Mouse (Mus musculus) neural tube, embryonic 15.5 days (tissue): ENCODE measurements around the gene Gm20388. TPM values are rescaled to one million over a fixed set of nuclear protein-coding genes. Genes with fewer than 3 reads are reported as not detected.

ENCODE experiments used
- ATAC-seq: fragments of 200-750 bp; cut with Nextera tagmentation; 2 replicates; pipeline ENCODE4 v1.8.0; 2017; ENCODE audit warnings: mild to moderate bottlenecking, moderate TSS enrichment, moderate library complexity; ENCODE audit not compliant: low FRiP score
- H3K27ac ChIP-seq: fragments of 300-500 bp; sonication (generic); replicated peaks from 2 replicates; pipeline ENCODE4 v1.5.1; 2015; ENCODE audit warnings: mild to moderate bottlenecking, inconsistent platforms
- H3K27me3 ChIP-seq: fragments of 300-500 bp; sonication (generic); replicated peaks from 2 replicates; pipeline ENCODE4 v1.6.1; 2015; ENCODE audit warnings: inconsistent platforms
- H3K36me3 ChIP-seq: fragments of 300-500 bp; sonication (generic); 2 replicates; pipeline ENCODE4 v1.6.1; 2015; ENCODE audit warnings: inconsistent platforms
- H3K4me1 ChIP-seq: fragments of 300-500 bp; sonication (generic); 2 replicates; pipeline ENCODE4 v1.6.1; 2015; ENCODE audit warnings: inconsistent platforms
- H3K4me2 ChIP-seq: fragments of 300-500 bp; sonication (generic); 2 replicates; pipeline ENCODE4 v1.6.1; 2015; ENCODE audit warnings: inconsistent platforms, mild to moderate bottlenecking, moderate library complexity
- H3K4me3 ChIP-seq: fragments of 300-500 bp; sonication (generic); replicated peaks from 2 replicates; pipeline ENCODE4 v1.5.1; 2015; ENCODE audit warnings: mild to moderate bottlenecking, inconsistent platforms
- H3K9ac ChIP-seq: fragments of 300-500 bp; sonication (generic); replicated peaks from 2 replicates; pipeline ENCODE4 v1.6.1; 2015; ENCODE audit warnings: mild to moderate bottlenecking, inconsistent platforms
- H3K9me3 ChIP-seq: fragments of 300-500 bp; sonication (generic); replicated peaks from 2 replicates; pipeline ENCODE4 v1.6.1; 2016; ENCODE audit warnings: inconsistent platforms
- WGBS: fragments of 180-500 bp; shearing (Covaris S2); methylation state at CpG from one replicate; pipeline ENCODE4 v1.1.7; 2015; ENCODE audit warnings: mixed read lengths; 5-methylcytosine and 5-hydroxymethylcytosine counted together
- polyA plus RNA-seq: library from polyadenylated mRNA; unstranded; fragments of >200 nt; fragmentation: Nextera tagmentation; extraction: Ambion mirVana; gene quantifications from 2 replicates; pipeline ENCODE4 v1.2.1, GENCODE M21; 2015

The Gm20388 gene
- polyA plus RNA-seq, 1 experiment from 2014 or later = not detected

- H3K9me3 ChIP-seq = no peaks in the 10 kb centered on the region
- WGBS = 72% methylated on average over 7 of the region's 7 CpGs
- peaks cover 7% of the 10 kb centered on the region for H3K4me1 ChIP-seq
- H3K9ac ChIP-seq = no peak overlapping the region
- H3K36me3 ChIP-seq = no peaks in the 10 kb centered on the region
- no peak overlapping the region for H3K4me2 ChIP-seq
- no peak for ATAC-seq
- H3K27me3 ChIP-seq = no peaks in the 10 kb centered on the region
- H3K27ac ChIP-seq = no peak overlapping the region
- H3K4me3 ChIP-seq = no peak overlapping the region
These were observed 2126.6 kb downstream of the Gm20388 start for GRCm38 (mm10) chr8:122037279-122037678.

- Histone ChIP-seq H3K27ac (no peak overlapping the region), H3K4me3 (no peak overlapping the region), H3K9me3 (no peaks in the 10 kb centered on the region), H3K27me3 (no peaks in the 10 kb centered on the region), H3K4me2 (no peak overlapping the region), H3K36me3 (no peaks in the 10 kb centered on the region), H3K4me1 (no peaks in the 10 kb centered on the region), H3K9ac (no peak overlapping the region)
- 92% methylated on average over 6 of the region's 6 CpGs for WGBS
- no peak for ATAC-seq
These were observed 2127.4 kb downstream of the Gm20388 start for GRCm38 (mm10) chr8:122038076-122038475.

GRCm38 (mm10) chr8:122039452-122039851 lies 2128.8 kb downstream of the Gm20388 start:
- Histone ChIP-seq H3K4me2 (no peak overlapping the region), H3K27ac (no peak overlapping the region), H3K4me1 (no peaks in the 10 kb centered on the region), H3K9ac (no peak overlapping the region), H3K36me3 (no peaks in the 10 kb centered on the region), H3K27me3 (no peaks in the 10 kb centered on the region; the same call in 1 of the 2 replicates), H3K4me3 (no peak overlapping the region), H3K9me3 (no peaks in the 10 kb centered on the region)
- no peak for ATAC-seq
- WGBS = 82% methylated on average over 4 of the region's 4 CpGs

- Histone ChIP-seq H3K27ac (no peak overlapping the region), H3K9ac (no peak overlapping the region), H3K4me1 (0 out of 2 replicates have a peak, but pooled peaks cover 2% of the 10 kb centered on the region), H3K9me3 (no peaks in the 10 kb centered on the region), H3K4me2 (no peak overlapping the region), H3K36me3 (no peaks in the 10 kb centered on the region), H3K27me3 (no peaks in the 10 kb centered on the region; the same call in 1 of the 2 replicates), H3K4me3 (no peak overlapping the region)
- ATAC-seq = no peak
- WGBS = 68% methylated on average over 15 of the region's 15 CpGs
These were observed 2136.7 kb downstream of the Gm20388 start for GRCm38 (mm10) chr8:122047206-122047870.

GRCm38 (mm10) chr8:122049266-122049665 lies 2138.6 kb downstream of the Gm20388 start:
- Histone ChIP-seq H3K27me3 (no peaks in the 10 kb centered on the region; the same call in 1 of the 2 replicates), H3K4me1 (peaks cover 4% of the 10 kb centered on the region; the same call in 1 of the 2 replicates), H3K36me3 (no peaks in the 10 kb centered on the region), H3K4me3 (no peak overlapping the region), H3K4me2 (no peak overlapping the region), H3K27ac (no peak overlapping the region), H3K9me3 (no peaks in the 10 kb centered on the region), H3K9ac (no peak overlapping the region)
- ATAC-seq = no peak
- 91% methylated on average over 4 of the region's 4 CpGs for WGBS

- no peak overlapping the region for H3K27ac ChIP-seq
These were observed 2139.3 kb downstream of the Gm20388 start for GRCm38 (mm10) chr8:122049923-122050322.

GRCm38 (mm10) chr8:122050620-122051019 lies 2140.0 kb downstream of the Gm20388 start:
- Histone ChIP-seq H3K4me3 (no peak overlapping the region), H3K27me3 (no peaks in the 10 kb centered on the region), H3K9ac (no peak overlapping the region), H3K27ac (no peak overlapping the region), H3K36me3 (no peaks in the 10 kb centered on the region), H3K4me1 (peaks cover 17% of the 10 kb centered on the region), H3K9me3 (no peaks in the 10 kb centered on the region), H3K4me2 (no peak overlapping the region)
- no peak for ATAC-seq
- WGBS = 92% methylated on average over 9 of the region's 9 CpGs

More at GRCm38 (mm10) chr8:122049923-122050322, 2139.3 kb downstream of the Gm20388 start:
- Histone ChIP-seq H3K4me1 (peaks cover 10% of the 10 kb centered on the region), H3K36me3 (no peaks in the 10 kb centered on the region), H3K27me3 (no peaks in the 10 kb centered on the region), H3K4me2 (no peak overlapping the region), H3K9ac (no peak overlapping the region), H3K9me3 (no peaks in the 10 kb centered on the region), H3K4me3 (no peak overlapping the region)
- no peak for ATAC-seq
- 39% methylated on average over 2 of the region's 2 CpGs for WGBS

GRCm38 (mm10) chr8:122055321-122055720 lies 2144.7 kb downstream of the Gm20388 start:
- no peak for ATAC-seq
- whole genome bisulfite sequencing = 45% methylated on average over 10 of the region's 10 CpGs
- Histone ChIP-seq H3K36me3 (no peaks in the 10 kb centered on the region), H3K9me3 (no peaks in the 10 kb centered on the region), H3K4me1 (peaks cover 14% of the 10 kb centered on the region), H3K9ac (no peak overlapping the region), H3K27ac (0 out of 2 replicates have a peak overlapping the region, but pooled peaks have one; percentile 8), H3K27me3 (no peaks in the 10 kb centered on the region), H3K4me3 (no peak overlapping the region), H3K4me2 (no peak overlapping the region)

- H3K9me3 ChIP-seq = no peaks in the 10 kb centered on the region
- H3K4me2 ChIP-seq = no peak overlapping the region
- no peaks in the 10 kb centered on the region for H3K36me3 ChIP-seq
- no peak overlapping the region for H3K4me3 ChIP-seq
- H3K27me3 ChIP-seq = no peaks in the 10 kb centered on the region
- ATAC-seq = no peak
- H3K27ac ChIP-seq = no peak overlapping the region
- no peak overlapping the region for H3K9ac ChIP-seq
- H3K4me1 ChIP-seq = peaks cover 14% of the 10 kb centered on the region
- 28% methylated on average over 1 of the region's 1 CpGs for WGBS
These were observed 2145.5 kb downstream of the Gm20388 start for GRCm38 (mm10) chr8:122056113-122056512.

GRCm38 (mm10) chr8:122056882-122057281 lies 2146.2 kb downstream of the Gm20388 start:
- Histone ChIP-seq H3K9ac (no peak overlapping the region), H3K4me2 (no peak overlapping the region), H3K27me3 (no peaks in the 10 kb centered on the region), H3K36me3 (no peaks in the 10 kb centered on the region), H3K27ac (no peak overlapping the region), H3K9me3 (no peaks in the 10 kb centered on the region), H3K4me1 (peaks cover 14% of the 10 kb centered on the region), H3K4me3 (no peak overlapping the region)
- 75% methylated on average over 7 of the region's 7 CpGs for WGBS
- ATAC-seq = no peak

- H3K9ac ChIP-seq = no peak overlapping the region
- H3K9me3 ChIP-seq = no peaks in the 10 kb centered on the region
- no peak overlapping the region for H3K4me2 ChIP-seq
- ATAC-seq = no peak
- no peaks in the 10 kb centered on the region for H3K36me3 ChIP-seq
- H3K27ac ChIP-seq = no peak overlapping the region
- H3K4me1 ChIP-seq = peaks cover 14% of the 10 kb centered on the region
- H3K27me3 ChIP-seq = no peaks in the 10 kb centered on the region
- WGBS = 60% methylated on average over 9 of the region's 9 CpGs
- no peak overlapping the region for H3K4me3 ChIP-seq
These were observed 2147.9 kb downstream of the Gm20388 start for GRCm38 (mm10) chr8:122058510-122058909.

GRCm38 (mm10) chr8:122058951-122059350 lies 2148.3 kb downstream of the Gm20388 start:
- Histone ChIP-seq H3K9me3 (no peaks in the 10 kb centered on the region), H3K36me3 (no peaks in the 10 kb centered on the region), H3K9ac (no peak overlapping the region), H3K27me3 (no peaks in the 10 kb centered on the region), H3K4me2 (no peak overlapping the region), H3K27ac (no peak overlapping the region), H3K4me1 (peaks cover 14% of the 10 kb centered on the region), H3K4me3 (no peak overlapping the region)
- 81% methylated on average over 8 of the region's 8 CpGs for WGBS
- ATAC-seq = no peak
